ENCODE assay signal across 9 mouse cellular contexts in genomic region chr9:65133739-65134138, GRCm38 (mm10). TPM values are rescaled to one million over a fixed set of nuclear protein-coding genes. Genes with fewer than 3 reads are reported as not detected.
A peak's percentile ranks its signal among the peaks of the same experiment; 100 is the strongest.
DNase-seq lines count a peak whose midpoint lies in the region; ATAC-seq and TF ChIP-seq lines count a peak whose summit lies in the region.
"Had no signal": no experiment of that assay in that cellular context is flagged by ENCODE, and none has a peak within 500 bp of the region (broad histone marks: within the 10 kb centered on the region; RNA-seq: fewer than 3 reads in every experiment).

No protein-coding gene starts in this region.

- no peak overlapping the region for H3K4me3 ChIP-seq in hindbrain, postnatal 0 days (ENCODE audit: low read length)
- peak overlapping the region; percentile 64 for H3K4me3 ChIP-seq in megakaryocyte, embryonic 14.5 days (replicated peaks)
- H3K4me3 ChIP-seq: limb, embryonic 15.5 days had no signal

- 0 out of 2 replicates have a peak, but pooled peaks have one; percentile 39 for ATAC-seq in frontal cortex, adult (ENCODE audit: low TSS enrichment)
- ATAC-seq in hindbrain, postnatal 0 days, result peak; percentile 52; the same call in 1 of the 2 replicates

- H3K9ac ChIP-seq in hindbrain, postnatal 0 days (replicated peaks; ENCODE audit: low read length), result no peak overlapping the region
- H3K9ac ChIP-seq: limb, embryonic 15.5 days had no signal

- H3K9me3 ChIP-seq in hindbrain, postnatal 0 days (ENCODE audit: low read length), result no peaks in the 10 kb centered on the region
- H3K9me3 ChIP-seq in megakaryocyte, embryonic 14.5 days, result no peaks in the 10 kb centered on the region
- H3K9me3 ChIP-seq: limb, embryonic 15.5 days had no signal

- no peak overlapping the region for H3K4me2 ChIP-seq in hindbrain, postnatal 0 days (ENCODE audit: low read depth, low read length)
- H3K4me2 ChIP-seq: limb, embryonic 15.5 days had no signal

- peak; percentile 78 for DNase-seq in MN1 (ENCODE audit: low spot score)
- peak; percentile 75 for DNase-seq in cerebellum, adult 8-10 months
- peak; percentile 93 for DNase-seq in hindbrain, postnatal 0 days (ENCODE audit: low spot score)
- DNase-seq in left cerebral cortex, adult 11 months (ENCODE audit: low spot score), result peak; percentile 32
- peak; percentile 85 for DNase-seq in right cerebral cortex, postnatal 14 days
- DNase-seq in yolk sac, embryonic 10.5 days (ENCODE audit: low spot score), result peak; percentile 71

- no peaks in the 10 kb centered on the region for H3K27me3 ChIP-seq in hindbrain, postnatal 0 days (ENCODE audit: insufficient read depth, low read length)
- H3K27me3 ChIP-seq in megakaryocyte, embryonic 14.5 days (replicated peaks), result peaks cover 49% of the 10 kb centered on the region

- 5% methylated on average over 10 of the region's 10 CpGs for WGBS in hindbrain, postnatal 0 days

- H3K4me1 ChIP-seq in hindbrain, postnatal 0 days (ENCODE audit: insufficient read depth, low read length), result no peaks in the 10 kb centered on the region
- peaks cover 53% of the 10 kb centered on the region for H3K4me1 ChIP-seq in megakaryocyte, embryonic 14.5 days
- H3K4me1 ChIP-seq: limb, embryonic 15.5 days had no signal

- peaks cover 15% of the 10 kb centered on the region; the same call in 1 of the 2 replicates for H3K36me3 ChIP-seq in hindbrain, postnatal 0 days (ENCODE audit: insufficient read depth, low read length)
- H3K36me3 ChIP-seq in megakaryocyte, embryonic 14.5 days (replicated peaks; ENCODE audit: low read length), result no peaks in the 10 kb centered on the region

- peak; percentile 94 for TF ChIP-seq CTCF in hindbrain, postnatal 0 days (IDR thresholded peaks at IDR 0.05; ENCODE audit: low read depth)

- H3K27ac ChIP-seq in hindbrain, postnatal 0 days, result no peak overlapping the region
- H3K27ac ChIP-seq: limb, embryonic 15.5 days had no signal

RNA-seq across cellular contexts. Expression of gene Igdcc3, which starts 7.2 kb away (rescaled TPM):
- 2.3 and 6.3 TPM in 2 replicates for total RNA-seq in hindbrain, postnatal 0 days (2014; rRNA removed)
- 5.2 and 6.2 TPM in 2 replicates for polyA plus RNA-seq in hindbrain, postnatal 0 days (2015; fragmentation: Nextera tagmentation; extraction: Ambion mirVana)
- not detected in 2 replicates for polyA plus RNA-seq in megakaryocyte, embryonic 14.5 days (2012; ENCODE audit: insufficient read depth, low replicate concordance)

RNA-seq across cellular contexts. Expression of gene Igdcc4, which starts 32.5 kb away (rescaled TPM):
- total RNA-seq in hindbrain, postnatal 0 days (2014; rRNA removed), result 51.1 and 56.8 TPM in 2 replicates
- 12.2 and 13.2 TPM in 2 replicates for polyA plus RNA-seq in hindbrain, postnatal 0 days (2015; fragmentation: Nextera tagmentation; extraction: Ambion mirVana)
- 0.08 TPM in 1 of 2 replicates, not detected in the other for polyA plus RNA-seq in megakaryocyte, embryonic 14.5 days (2012; ENCODE audit: insufficient read depth, low replicate concordance)

Comparison
In these comparisons a context has a peak if more than half of its experiments do, and no peak if none do; other contexts are left out.
1. DNase-seq: peak in every context shown above with its lines; median percentile 93 in hindbrain, postnatal 0 days; 85 in right cerebral cortex, postnatal 14 days; 78 in MN1; 75 in cerebellum, adult 8-10 months; 71 in yolk sac, embryonic 10.5 days; 32 in left cerebral cortex, adult 11 months.
2. RNA of gene Igdcc4, which starts 32.5 kb away (polyA plus RNA-seq): 12.2 to 13.2 TPM in hindbrain, postnatal 0 days; 0.08 TPM in megakaryocyte, embryonic 14.5 days; every median in the first group is over 10 times any median in the second.